Mouse (Mus musculus) limb, embryonic 13.5 days (tissue): Measurements from ENCODE around the gene Gm4141. TPM values are rescaled to one million over a fixed set of nuclear protein-coding genes. Genes with fewer than 3 reads are reported as not detected.
"Not testable (repeated sequence)": the region's sequence is repeated elsewhere in the genome, so short reads cannot be mapped to it uniquely, and the experiment has no call there.

ENCODE experiments used
- ATAC-seq: fragments of 200-750 bp; cut with Nextera tagmentation; 2 replicates; pipeline ENCODE4 v1.8.0; 2017; ENCODE audit warnings: low read depth, moderate number of reproducible peaks, moderate TSS enrichment; ENCODE audit not compliant: low FRiP score
- H3K27ac ChIP-seq: fragments of 300-500 bp; sonication (generic); 2 replicates; pipeline ENCODE4 v1.5.1; 2015; ENCODE audit warnings: inconsistent platforms, mild to moderate bottlenecking, moderate library complexity
- H3K27me3 ChIP-seq: fragments of 300-500 bp; sonication (generic); 2 replicates; pipeline ENCODE4 v1.6.1; 2015; ENCODE audit warnings: mild to moderate bottlenecking, inconsistent platforms
- H3K36me3 ChIP-seq: fragments of 300-500 bp; sonication (generic); 2 replicates; pipeline ENCODE4 v1.6.1; 2015; ENCODE audit warnings: inconsistent platforms, mild to moderate bottlenecking, moderate library complexity
- H3K4me1 ChIP-seq: fragments of 300-500 bp; sonication (generic); 2 replicates; pipeline ENCODE4 v1.6.1; 2015; ENCODE audit warnings: inconsistent platforms
- H3K4me2 ChIP-seq: fragments of 300-500 bp; sonication (generic); replicated peaks from 2 replicates; pipeline ENCODE4 v1.6.1; 2015; ENCODE audit warnings: inconsistent platforms, mild to moderate bottlenecking, moderate library complexity
- H3K4me3 ChIP-seq: fragments of 300-500 bp; sonication (generic); 2 replicates; pipeline ENCODE4 v1.5.1; 2015; ENCODE audit warnings: moderate library complexity, mild to moderate bottlenecking, inconsistent platforms
- H3K9ac ChIP-seq: fragments of 300-500 bp; sonication (generic); 2 replicates; pipeline ENCODE4 v1.6.1; 2015; ENCODE audit warnings: mild to moderate bottlenecking, inconsistent platforms
- H3K9me3 ChIP-seq: fragments of 300-500 bp; sonication (generic); 2 replicates; pipeline ENCODE4 v1.6.1; 2016; ENCODE audit warnings: inconsistent platforms
- WGBS: fragments of 180-500 bp; shearing (Covaris S2); methylation state at CpG from one replicate; pipeline ENCODE4 v1.1.7; 2015; 5-methylcytosine and 5-hydroxymethylcytosine counted together
- polyA plus RNA-seq: library from polyadenylated mRNA; unstranded; fragments of >200 nt; fragmentation: Nextera tagmentation; extraction: Ambion mirVana; gene quantifications from 2 replicates; pipeline ENCODE4 v1.2.1, GENCODE M21; 2015

The Gm4141 gene
- polyA plus RNA-seq, result not detected in 2 replicates

- H3K4me1 ChIP-seq, H3K9me3 ChIP-seq, H3K36me3 ChIP-seq, H3K27me3 ChIP-seq, H3K4me2 ChIP-seq, H3K9ac ChIP-seq, ATAC-seq, H3K4me3 ChIP-seq, H3K27ac ChIP-seq: not testable (repeated sequence)
- WGBS, result no CpG with 5 or more reads among the region's 3 CpGs
Measured at GRCm38 (mm10) chr7:20576141-20576540, at the start of gene Gm4141. Gene Gm4141, minus strand, starts transcription at chr7:20576241.

DNA sequence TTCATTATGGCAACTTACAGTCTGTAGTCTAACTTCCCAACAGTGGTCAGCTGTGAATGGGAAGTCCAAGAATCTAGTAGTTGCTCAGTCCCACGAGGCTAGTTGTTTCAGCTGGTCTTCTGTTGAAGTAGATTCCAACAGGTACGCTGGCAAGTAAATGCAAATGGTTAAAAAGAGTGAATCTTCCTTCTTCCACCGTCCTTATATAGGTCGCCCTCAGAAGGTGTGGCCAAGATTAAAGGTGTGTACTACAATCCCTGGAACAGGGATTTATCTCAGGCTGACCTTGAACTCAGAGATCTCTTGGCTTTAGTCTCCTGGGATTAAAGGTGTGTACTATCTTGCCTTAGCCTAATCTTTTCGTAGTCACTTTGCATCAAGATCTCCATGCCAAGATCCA lies 22.9 kb upstream of the Gm4141 start, which contains the start of gene Gm4513:
TSS of gene Gm4513 (minus strand) at position 101 of the 400 bp plus-strand sequence.
- not testable (repeated sequence) for H3K9ac ChIP-seq, H3K27ac ChIP-seq, H3K4me3 ChIP-seq, H3K36me3 ChIP-seq, H3K9me3 ChIP-seq, H3K4me1 ChIP-seq, H3K27me3 ChIP-seq, H3K4me2 ChIP-seq, ATAC-seq
- WGBS, result 80% methylated on average over 3 of the region's 5 CpGs

- ATAC-seq, H3K4me3 ChIP-seq: not testable (repeated sequence)
- WGBS, result no CpG with 5 or more reads among the region's 1 CpGs
Measured at GRCm38 (mm10) chr7:20545657-20546056, 30.4 kb downstream of the Gm4141 start, which contains the start of gene Gm5726. Gene Gm5726, minus strand, starts transcription at chr7:20545757.

DNA sequence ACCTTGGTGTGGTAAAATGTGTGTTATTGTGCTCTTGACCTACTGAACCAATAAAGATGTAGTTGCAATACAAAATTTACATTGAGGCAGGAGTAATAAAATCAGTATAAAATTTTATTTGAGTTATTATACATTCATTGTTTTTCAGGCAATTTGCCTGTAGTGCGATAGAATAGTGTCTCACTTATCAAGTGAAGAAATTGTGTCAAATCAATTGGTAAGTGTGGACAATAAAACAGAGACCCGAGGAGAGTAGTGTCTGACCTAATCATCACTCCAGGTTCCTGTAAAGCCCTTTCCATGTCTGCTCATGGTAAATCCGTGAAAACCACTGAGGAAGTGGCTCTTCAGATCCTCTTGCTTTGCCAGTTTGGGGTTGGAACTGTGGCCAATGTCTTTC lies 42.5 kb downstream of the Gm4141 start, which contains the start of gene Vmn1r104:
TSS of gene Vmn1r104 (plus strand) at position 301 of the 400 bp plus-strand sequence.
- not testable (repeated sequence) for H3K27ac ChIP-seq, H3K4me3 ChIP-seq, ATAC-seq, H3K4me2 ChIP-seq, H3K36me3 ChIP-seq, H3K9me3 ChIP-seq, H3K27me3 ChIP-seq, H3K4me1 ChIP-seq, H3K9ac ChIP-seq
- WGBS, result no CpG with 5 or more reads among the region's 3 CpGs

More at GRCm38 (mm10) chr7:20545657-20546056, 30.4 kb downstream of the Gm4141 start, which contains the start of gene Gm5726:
- H3K4me1 ChIP-seq, H3K9me3 ChIP-seq, H3K27ac ChIP-seq, H3K4me2 ChIP-seq, H3K36me3 ChIP-seq, H3K27me3 ChIP-seq, H3K9ac ChIP-seq: not testable (repeated sequence)

Other genes with a start within 250 kb of the Gm4141 start
- gene Gm4133, start 242.2 kb downstream of the Gm4141 start, polyA plus RNA-seq, result not detected in 2 replicates
- gene Gm5728, start 200.8 kb downstream of the Gm4141 start, polyA plus RNA-seq, result not detected in 2 replicates
- gene Vmn1r100, start 158.3 kb downstream of the Gm4141 start, polyA plus RNA-seq, result not detected in 2 replicates
- gene Vmn1r101, start 133.6 kb downstream of the Gm4141 start, polyA plus RNA-seq, result not detected in 2 replicates
- not detected in 2 replicates for gene Gm10670, start 101.3 kb downstream of the Gm4141 start, polyA plus RNA-seq
- gene Vmn1r103, start 65.7 kb downstream of the Gm4141 start, polyA plus RNA-seq, result not detected in 2 replicates
- gene Vmn1r104, start 42.4 kb downstream of the Gm4141 start, polyA plus RNA-seq, result not detected in 2 replicates
- not detected in 2 replicates for gene Gm5726, start 30.5 kb downstream of the Gm4141 start, polyA plus RNA-seq
- gene Gm4513, start 22.8 kb upstream of the Gm4141 start, polyA plus RNA-seq, result not detected in 2 replicates
- not detected in 2 replicates for gene Vmn1r107, start 92.7 kb upstream of the Gm4141 start, polyA plus RNA-seq
- gene Vmn1r111, start 127.0 kb upstream of the Gm4141 start, polyA plus RNA-seq, result not detected in 2 replicates
- not detected in 2 replicates for gene Gm10668, start 154.4 kb upstream of the Gm4141 start, polyA plus RNA-seq
- gene Vmn1r112, start 194.9 kb upstream of the Gm4141 start, polyA plus RNA-seq, result not detected in 2 replicates
- gene Vmn1r113, start 211.0 kb upstream of the Gm4141 start, polyA plus RNA-seq, result not detected in 2 replicates
- gene Vmn1r114, start 235.9 kb upstream of the Gm4141 start, polyA plus RNA-seq, result not detected in 2 replicates